Mouse (Mus musculus) cerebellum, adult 11 months (tissue): ENCODE data around the gene Atr.

Experiments
- DNase-seq: peaks from one replicate; pipeline ENCODE4 v3.0.0; 2022

Atr gene

GRCm38 (mm10) chr9:95857414-95858026, at the start of gene Atr:
Gene Atr (plus strand): TSS chr9:95857597.
- DNase-seq: peak; percentile 92

GRCm38 (mm10) chr9:95809596-95809995, 47.8 kb upstream of the Atr start:
- no peak for DNase-seq

- no peak for DNase-seq
Observed at GRCm38 (mm10) chr9:95811817-95812216, 45.6 kb upstream of the Atr start.

- no peak for DNase-seq
Observed at GRCm38 (mm10) chr9:95813721-95814531, 43.5 kb upstream of the Atr start.

GRCm38 (mm10) chr9:95815015-95815673, 42.3 kb upstream of the Atr start:
- no peak for DNase-seq

- no peak for DNase-seq
Observed at GRCm38 (mm10) chr9:95815706-95816105, 41.7 kb upstream of the Atr start.

GRCm38 (mm10) chr9:95822531-95822930, 34.9 kb upstream of the Atr start:
- no peak for DNase-seq

GRCm38 (mm10) chr9:95827565-95827964, 29.8 kb upstream of the Atr start:
- DNase-seq: no peak

GRCm38 (mm10) chr9:95832758-95833157, 24.6 kb upstream of the Atr start:
- DNase-seq: no peak

- no peak for DNase-seq
Observed at GRCm38 (mm10) chr9:95834799-95835198, 22.6 kb upstream of the Atr start.

- DNase-seq: no peak
Observed at GRCm38 (mm10) chr9:95835741-95836140, 21.7 kb upstream of the Atr start.

GRCm38 (mm10) chr9:95839424-95839823, 18.0 kb upstream of the Atr start:
- DNase-seq: no peak

GRCm38 (mm10) chr9:95844825-95845460, 12.5 kb upstream of the Atr start, which contains the start of gene Pls1:
Gene Pls1 (minus strand): TSS chr9:95845311.
- peak; percentile 96 for DNase-seq

GRCm38 (mm10) chr9:95845711-95846110, 11.7 kb upstream of the Atr start:
- DNase-seq: no peak

- DNase-seq: no peak
Observed at GRCm38 (mm10) chr9:95851671-95852070, 5.7 kb upstream of the Atr start.

- peak; percentile 62 for DNase-seq
Observed at GRCm38 (mm10) chr9:95852896-95853295, 4.5 kb upstream of the Atr start.

GRCm38 (mm10) chr9:95854891-95855290, 2.5 kb upstream of the Atr start:
- no peak for DNase-seq

GRCm38 (mm10) chr9:95856004-95856403, 1.4 kb upstream of the Atr start:
- DNase-seq: no peak

GRCm38 (mm10) chr9:95858027-95858570, 702 bp downstream of the Atr start:
- no peak for DNase-seq

GRCm38 (mm10) chr9:95878246-95878645, 20.8 kb downstream of the Atr start:
- DNase-seq: no peak

- DNase-seq: no peak
Observed at GRCm38 (mm10) chr9:95882751-95883150, 25.4 kb downstream of the Atr start.

GRCm38 (mm10) chr9:95897392-95897791, 40.0 kb downstream of the Atr start:
- DNase-seq: no peak

- no peak for DNase-seq
Observed at GRCm38 (mm10) chr9:95932855-95933254, 75.5 kb downstream of the Atr start.
